Mouse (Mus musculus): ENCODE results near the gene Dolk.

GRCm38 (mm10) chr2:30327276-30327675 lies 41.1 kb upstream of the Dolk start:
- TF ChIP-seq CTCF (IDR thresholded peaks at IDR 0.05; ENCODE audit: low read depth) (no peak), EP300 (IDR thresholded peaks at IDR 0.05; ENCODE audit: low read depth) (no peak)
